Mouse (Mus musculus) embryonic facial prominence, embryonic 14.5 days (tissue): ENCODE data around the gene Pgm2. TPM values are rescaled to one million over a fixed set of nuclear protein-coding genes. Genes with fewer than 3 reads are reported as not detected.

Source experiments
- ATAC-seq: fragments of 200-750 bp; cut with Nextera tagmentation; 2 replicates; pipeline ENCODE4 v1.8.0; 2017; ENCODE audit warnings: low read depth, moderate number of reproducible peaks, moderate TSS enrichment
- DNase-seq: peaks from one replicate; pipeline ENCODE4 v3.0.0-alpha.2; 2015; ENCODE audit warnings: low spot score
- H3K27ac ChIP-seq: fragments of 300-500 bp; sonication (generic); replicated peaks from 2 replicates; pipeline ENCODE4 v1.5.1; 2014; ENCODE audit warnings: low read depth, mild to moderate bottlenecking, low read length, moderate library complexity
- H3K27me3 ChIP-seq: fragments of 300-500 bp; sonication (generic); replicated peaks from 2 replicates; pipeline ENCODE4 v1.6.1; 2014; ENCODE audit warnings: low read length; ENCODE audit not compliant: control insufficient read depth, insufficient read depth
- H3K36me3 ChIP-seq: fragments of 300-500 bp; sonication (generic); 2 replicates; pipeline ENCODE4 v1.6.1; 2014; ENCODE audit warnings: low read length, mixed read lengths; ENCODE audit not compliant: control insufficient read depth, insufficient read depth
- H3K4me1 ChIP-seq: fragments of 300-500 bp; sonication (generic); 2 replicates; pipeline ENCODE4 v1.6.1; 2014; ENCODE audit warnings: antibody characterized with exemption, low read length; ENCODE audit not compliant: control insufficient read depth, insufficient read depth
- H3K4me2 ChIP-seq: fragments of 300-500 bp; sonication (generic); 2 replicates; pipeline ENCODE4 v1.6.1; 2014; ENCODE audit warnings: low read depth, mild to moderate bottlenecking, low read length, moderate library complexity, mixed read lengths
- H3K4me3 ChIP-seq: fragments of 300-500 bp; sonication (generic); 2 replicates; pipeline ENCODE4 v1.5.1; 2014; ENCODE audit warnings: low read depth, mild to moderate bottlenecking, low read length
- H3K9ac ChIP-seq: fragments of 300-500 bp; sonication (generic); 2 replicates; pipeline ENCODE4 v1.6.1; 2014; ENCODE audit warnings: low read depth, mild to moderate bottlenecking, low read length, moderate library complexity, mixed read lengths
- H3K9me3 ChIP-seq: fragments of 300-500 bp; sonication (generic); 2 replicates; pipeline ENCODE4 v1.6.1; 2016; ENCODE audit warnings: low read length; ENCODE audit not compliant: control insufficient read depth
- WGBS: fragments of 180-500 bp; shearing (Covaris S2); extraction: QIAGEN DNeasy Blood & Tissue Kit; methylation state at CpG from one replicate; pipeline ENCODE4 v1.1.7; 2014; 5-methylcytosine and 5-hydroxymethylcytosine counted together
- polyA plus RNA-seq: library from polyadenylated mRNA; unstranded; fragments of >200 nt; fragmentation: Nextera tagmentation; extraction: Ambion mirVana; gene quantifications from 2 replicates; pipeline ENCODE4 v1.2.1, GENCODE M21; 2014

Pgm2 gene
- polyA plus RNA-seq = 24.5 and 28.9 TPM in 2 replicates

DNA sequence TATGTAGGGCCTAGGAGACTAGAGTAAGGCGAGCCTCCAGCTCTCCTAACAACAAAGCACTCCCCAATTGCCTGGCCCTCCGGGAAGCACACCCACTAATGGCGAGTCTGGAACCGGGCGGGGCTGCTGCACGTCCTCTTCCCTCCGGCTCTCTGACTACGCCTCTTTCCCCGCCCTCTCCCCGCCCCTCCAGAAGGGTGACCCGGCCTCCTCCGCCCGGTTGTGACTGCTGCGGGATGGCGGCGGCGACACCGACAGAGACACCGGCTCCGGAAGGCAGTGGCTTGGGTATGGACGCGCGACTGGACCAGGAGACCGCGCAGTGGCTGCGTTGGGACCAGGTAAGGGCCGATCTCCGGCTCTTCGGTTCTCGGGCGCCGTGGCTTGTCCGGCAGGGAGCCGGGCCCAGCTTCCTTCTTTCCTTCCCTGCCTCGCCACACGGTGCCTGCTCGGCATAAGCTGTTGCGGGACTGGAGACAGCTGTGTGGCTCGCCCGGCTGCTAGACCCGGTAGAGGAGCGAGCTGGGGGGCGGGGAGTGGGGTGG is at the start of gene Pgm2:
Gene Pgm2 (plus strand): TSS at position 203 of the 545 bp plus-strand sequence.
- Histone ChIP-seq H3K9ac (peak within 1 kb of the TSS; percentile 86), H3K4me3 (peak within 1 kb of the TSS; percentile 85), H3K9me3 (no peaks in the 10 kb centered on the region), H3K4me2 (peak within 1 kb of the TSS; percentile 82), H3K27ac (peak within 1 kb of the TSS; percentile 77), H3K4me1 (0 out of 2 replicates have a peak, but pooled peaks cover 6% of the 10 kb centered on the region), H3K27me3 (no peaks in the 10 kb centered on the region), H3K36me3 (peaks cover under 1% of the 10 kb centered on the region)
- ATAC-seq (peak; percentile 98), DNase-seq (peak; percentile 94)
- WGBS = under 1% methylated on average over 36 of the region's 43 CpGs

DNA sequence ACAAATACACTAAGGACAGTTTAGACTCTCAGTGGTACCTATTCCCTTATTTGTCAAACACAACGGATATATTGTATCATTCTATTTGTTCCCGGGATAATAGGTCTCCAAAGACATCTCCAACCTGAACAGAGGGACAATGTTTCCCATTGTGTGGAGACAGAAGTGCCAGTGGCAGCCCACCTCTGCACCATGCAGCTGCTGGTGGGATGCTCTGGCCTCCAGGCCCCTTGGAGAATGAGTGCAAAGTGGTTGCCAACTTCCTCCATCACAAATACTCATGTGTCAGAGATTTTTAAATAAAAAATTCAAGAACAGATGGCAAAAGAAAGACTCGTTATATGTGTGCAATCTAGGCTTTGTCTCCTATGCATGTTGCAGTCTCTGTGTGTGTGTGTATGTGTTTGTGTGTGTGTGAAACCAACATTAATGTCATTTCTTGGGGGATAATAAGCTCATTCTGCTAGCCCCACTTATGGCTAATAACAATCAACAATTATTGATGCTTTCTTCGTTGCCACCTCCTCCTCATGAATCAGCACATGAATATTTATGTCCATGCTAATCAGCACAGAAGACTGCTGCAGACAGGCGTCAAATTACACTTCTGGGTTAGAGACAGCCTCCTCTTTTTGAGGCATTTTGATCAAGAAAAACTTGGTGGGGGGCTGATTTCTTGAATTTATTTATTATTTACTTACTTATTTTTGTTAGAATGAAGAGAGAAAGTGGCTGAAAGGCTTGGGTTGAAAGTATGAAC is 48.9 kb upstream of the Pgm2 start:
- peaks cover 3% of the 10 kb centered on the region; the same call in 1 of the 2 replicates for H3K4me1 ChIP-seq
- H3K36me3 ChIP-seq = no peaks in the 10 kb centered on the region
- H3K9ac ChIP-seq = no peak overlapping the region; the same call in 1 of the 2 replicates
- no peak overlapping the region for H3K4me3 ChIP-seq
- ATAC-seq = no peak
- H3K27me3 ChIP-seq = no peaks in the 10 kb centered on the region
- no peak overlapping the region for H3K4me2 ChIP-seq
- WGBS = 50% methylated on average over 5 of the region's 5 CpGs
- DNase-seq = no peak
- no peak overlapping the region for H3K27ac ChIP-seq
- no peaks in the 10 kb centered on the region for H3K9me3 ChIP-seq

DNA sequence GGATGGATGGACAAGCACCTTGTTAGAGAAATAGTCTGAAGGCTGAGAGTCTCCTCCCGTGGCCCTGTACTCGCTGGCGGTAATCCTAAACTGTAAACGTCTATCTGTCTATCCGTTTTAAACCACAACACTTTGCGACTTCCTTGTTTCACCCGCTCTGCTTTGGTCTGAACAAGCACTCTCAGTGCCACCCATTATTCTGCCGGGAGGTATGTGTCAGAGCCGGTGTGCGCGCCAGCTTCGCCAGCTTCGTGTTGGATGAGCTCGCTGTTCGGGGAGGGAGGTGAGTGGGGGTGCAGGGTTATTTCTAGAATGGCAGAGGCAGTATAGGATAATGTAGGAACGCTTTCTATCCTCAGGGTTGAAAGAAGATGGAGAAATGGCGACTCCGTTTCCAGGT is 48.0 kb upstream of the Pgm2 start:
- 91% methylated on average over 18 of the region's 18 CpGs for WGBS
- H3K27ac ChIP-seq = no peak overlapping the region
- no peak for ATAC-seq
- H3K27me3 ChIP-seq = no peaks in the 10 kb centered on the region
- H3K4me3 ChIP-seq = no peak overlapping the region
- no peak for DNase-seq
- H3K4me2 ChIP-seq = no peak overlapping the region
- no peaks in the 10 kb centered on the region for H3K36me3 ChIP-seq
- no peaks in the 10 kb centered on the region for H3K9me3 ChIP-seq
- H3K9ac ChIP-seq = no peak overlapping the region
- peaks cover 3% of the 10 kb centered on the region; the same call in 1 of the 2 replicates for H3K4me1 ChIP-seq

DNA sequence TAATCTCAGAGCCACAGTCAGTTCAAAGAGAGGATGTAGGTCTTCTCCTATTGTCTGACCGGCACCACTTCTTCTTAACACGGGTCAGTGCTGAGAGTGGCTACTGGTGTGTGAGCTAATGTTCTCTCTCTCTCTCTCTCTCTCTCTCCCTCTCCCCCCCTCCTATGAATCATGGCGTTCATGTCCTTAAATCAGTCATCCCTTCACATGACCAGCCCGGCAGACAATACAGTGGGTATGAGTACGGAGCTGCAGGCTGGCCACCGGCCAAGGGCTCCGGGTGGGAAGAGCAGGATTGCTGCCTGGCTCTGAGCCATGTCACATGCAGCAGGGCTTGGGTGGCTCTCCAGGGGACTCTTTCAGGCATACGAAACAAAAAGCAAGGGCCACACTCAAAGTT is 47.2 kb upstream of the Pgm2 start:
- DNase-seq = peak; percentile 83
- WGBS = 39% methylated on average over 8 of the region's 8 CpGs
- Histone ChIP-seq H3K9ac (no peak overlapping the region), H3K4me1 (peaks cover 3% of the 10 kb centered on the region; the same call in 1 of the 2 replicates), H3K36me3 (no peaks in the 10 kb centered on the region), H3K4me2 (no peak overlapping the region), H3K27me3 (no peaks in the 10 kb centered on the region), H3K9me3 (no peaks in the 10 kb centered on the region), H3K4me3 (no peak overlapping the region), H3K27ac (no peak overlapping the region)
- ATAC-seq = peak; percentile 86

DNA sequence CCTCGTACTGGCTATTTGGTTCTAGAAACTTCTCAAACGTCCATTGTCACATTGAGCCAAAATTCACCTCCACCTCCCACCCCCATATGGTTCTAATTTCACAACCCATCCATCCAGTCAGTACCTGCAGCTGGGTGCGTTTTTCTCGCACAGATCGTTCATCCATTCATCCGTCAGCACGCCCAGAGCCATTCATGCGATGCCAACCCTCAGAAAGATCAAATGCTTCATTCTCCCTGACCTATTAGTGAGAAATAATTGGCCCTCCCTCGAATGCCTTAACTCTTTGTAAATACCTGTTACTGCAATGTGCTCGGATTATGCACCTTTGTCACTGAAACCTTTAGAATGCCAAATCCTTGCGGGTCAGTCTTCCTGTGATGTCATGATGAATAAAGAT is 45.8 kb upstream of the Pgm2 start:
- H3K4me2 ChIP-seq = no peak overlapping the region
- H3K4me1 ChIP-seq = peaks cover 3% of the 10 kb centered on the region; the same call in 1 of the 2 replicates
- H3K9me3 ChIP-seq = no peaks in the 10 kb centered on the region
- H3K9ac ChIP-seq = no peak overlapping the region
- H3K27ac ChIP-seq = no peak overlapping the region
- H3K4me3 ChIP-seq = no peak overlapping the region
- H3K36me3 ChIP-seq = no peaks in the 10 kb centered on the region
- no peaks in the 10 kb centered on the region for H3K27me3 ChIP-seq
- ATAC-seq (peak; percentile 53; the same call in 1 of the 2 replicates), DNase-seq (peak; percentile 44)
- WGBS = 49% methylated on average over 11 of the region's 11 CpGs

DNA sequence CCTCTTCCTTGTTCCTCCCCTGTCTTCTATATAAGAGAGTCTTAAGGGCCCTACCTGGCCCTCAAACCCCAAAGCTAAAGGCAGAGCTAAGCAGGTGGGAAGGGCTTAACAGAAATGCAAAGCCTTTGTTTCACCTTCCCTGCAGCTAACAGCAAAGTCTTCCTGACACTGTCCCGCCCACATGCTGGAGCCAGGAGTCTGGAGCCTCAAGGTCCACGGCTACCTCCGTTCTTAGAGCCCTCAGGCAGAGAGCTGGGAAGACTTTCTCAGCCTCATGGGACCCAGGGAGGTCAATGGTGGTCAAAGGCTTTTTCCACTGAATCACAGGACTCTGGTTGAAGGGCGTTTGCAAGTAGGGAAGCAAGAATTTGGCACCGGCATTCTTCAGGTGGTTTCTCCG is 44.8 kb upstream of the Pgm2 start:
- H3K4me1 ChIP-seq = peaks cover 3% of the 10 kb centered on the region; the same call in 1 of the 2 replicates
- H3K27me3 ChIP-seq = no peaks in the 10 kb centered on the region
- peak; percentile 9; the same call in 1 of the 2 replicates for ATAC-seq
- H3K27ac ChIP-seq = no peak overlapping the region
- H3K36me3 ChIP-seq = no peaks in the 10 kb centered on the region
- no peak overlapping the region for H3K4me3 ChIP-seq
- H3K9me3 ChIP-seq = no peaks in the 10 kb centered on the region
- H3K4me2 ChIP-seq = no peak overlapping the region
- WGBS = 44% methylated on average over 6 of the region's 6 CpGs
- no peak overlapping the region for H3K9ac ChIP-seq
- DNase-seq = no peak

DNA sequence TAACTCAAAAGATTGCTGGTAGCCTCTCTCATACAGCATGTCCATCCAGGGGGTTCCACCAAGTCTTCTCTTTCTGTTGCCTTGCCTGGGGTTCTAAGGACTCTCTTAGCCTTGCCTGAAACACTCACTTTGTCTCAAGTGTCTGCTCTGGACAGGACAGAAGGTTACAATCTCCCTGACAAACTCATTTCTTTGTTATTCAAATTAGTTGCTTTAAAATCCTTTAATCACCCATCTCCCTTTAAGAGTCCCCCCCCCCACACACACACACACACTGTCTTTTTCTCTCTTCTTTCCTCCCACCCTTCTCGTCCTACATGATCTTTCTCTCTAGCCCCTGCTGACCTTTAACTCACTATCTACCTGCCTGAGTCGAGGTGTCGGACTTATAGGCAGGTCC is 44.1 kb upstream of the Pgm2 start:
- no peaks in the 10 kb centered on the region for H3K27me3 ChIP-seq
- H3K27ac ChIP-seq = no peak overlapping the region
- no peak overlapping the region for H3K4me3 ChIP-seq
- peaks cover 3% of the 10 kb centered on the region; the same call in 1 of the 2 replicates for H3K4me1 ChIP-seq
- WGBS = 74% methylated on average over 3 of the region's 3 CpGs
- no peak overlapping the region for H3K4me2 ChIP-seq
- DNase-seq (no peak), ATAC-seq (no peak)
- no peaks in the 10 kb centered on the region for H3K9me3 ChIP-seq
- no peaks in the 10 kb centered on the region for H3K36me3 ChIP-seq
- H3K9ac ChIP-seq = no peak overlapping the region

DNA sequence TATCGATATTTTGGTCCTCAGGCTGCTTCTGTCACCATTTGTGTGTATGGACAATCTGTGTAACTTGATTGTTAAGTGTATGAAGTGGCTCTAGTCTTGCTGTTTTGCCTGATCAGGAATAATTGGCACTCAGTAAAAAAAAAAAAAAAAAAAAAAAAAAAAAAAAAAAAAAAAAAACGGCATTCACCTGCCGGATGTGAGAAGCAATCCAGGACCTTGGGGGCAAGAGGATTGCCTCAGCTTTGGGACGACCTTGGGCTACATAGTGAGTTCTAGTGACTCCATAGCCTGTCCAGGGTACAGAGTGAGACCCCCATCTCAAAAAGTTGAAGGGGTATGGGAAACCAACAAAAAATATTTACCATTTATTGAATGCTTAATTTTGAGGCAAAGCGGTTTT is 43.5 kb upstream of the Pgm2 start:
- 81% methylated on average over 5 of the region's 5 CpGs for WGBS
- H3K4me1 ChIP-seq = peaks cover 3% of the 10 kb centered on the region; the same call in 1 of the 2 replicates
- no peak overlapping the region for H3K9ac ChIP-seq
- no peak overlapping the region for H3K4me2 ChIP-seq
- H3K27me3 ChIP-seq = no peaks in the 10 kb centered on the region
- no peak overlapping the region for H3K4me3 ChIP-seq
- H3K27ac ChIP-seq = no peak overlapping the region
- no peaks in the 10 kb centered on the region for H3K9me3 ChIP-seq
- DNase-seq = no peak
- ATAC-seq = no peak
- no peaks in the 10 kb centered on the region for H3K36me3 ChIP-seq
